Mouse (Mus musculus) kidney, embryonic 14.5 days (tissue): ENCODE data around the gene H2afz. TPM values are rescaled to one million over a fixed set of nuclear protein-coding genes. Genes with fewer than 3 reads are reported as not detected.

Experiments used
- ATAC-seq: fragments of 200-750 bp; cut with Nextera tagmentation; 2 replicates; pipeline ENCODE4 v1.8.0; 2017; ENCODE audit warnings: moderate number of reproducible peaks, mild to moderate bottlenecking, moderate TSS enrichment, moderate library complexity; ENCODE audit not compliant: low FRiP score, low TSS enrichment
- H3K27ac ChIP-seq: fragments of 300-500 bp; sonication (generic); 2 replicates; pipeline ENCODE4 v1.5.1; 2014; ENCODE audit warnings: low read depth, mild to moderate bottlenecking, low read length, moderate library complexity, mixed read lengths
- H3K27me3 ChIP-seq: fragments of 300-500 bp; sonication (generic); 2 replicates; pipeline ENCODE4 v1.6.1; 2014; ENCODE audit warnings: mild to moderate bottlenecking, low read length; ENCODE audit not compliant: control insufficient read depth, insufficient read depth
- H3K36me3 ChIP-seq: fragments of 300-500 bp; sonication (generic); 2 replicates; pipeline ENCODE4 v1.6.1; 2014; ENCODE audit warnings: low read length, mixed read lengths; ENCODE audit not compliant: control insufficient read depth, insufficient read depth
- H3K4me1 ChIP-seq: fragments of 300-500 bp; sonication (generic); 2 replicates; pipeline ENCODE4 v1.6.1; 2014; ENCODE audit warnings: low read length, mixed read lengths; ENCODE audit not compliant: control insufficient read depth, insufficient read depth
- H3K4me2 ChIP-seq: fragments of 300-500 bp; sonication (generic); replicated peaks from 2 replicates; pipeline ENCODE4 v1.6.1; 2014; ENCODE audit warnings: low read depth, mild to moderate bottlenecking, low read length
- H3K4me3 ChIP-seq: fragments of 300-500 bp; sonication (generic); 2 replicates; pipeline ENCODE4 v1.5.1; 2014; ENCODE audit warnings: mild to moderate bottlenecking, low read length
- H3K9ac ChIP-seq: fragments of 300-500 bp; sonication (generic); 2 replicates; pipeline ENCODE4 v1.6.1; 2014; ENCODE audit warnings: low read depth, mild to moderate bottlenecking, low read length, moderate library complexity
- H3K9me3 ChIP-seq: fragments of 300-500 bp; sonication (generic); 2 replicates; pipeline ENCODE4 v1.6.1; 2016; ENCODE audit warnings: low read length; ENCODE audit not compliant: control insufficient read depth
- WGBS: fragments of 180-500 bp; shearing (Covaris S2); extraction: QIAGEN DNeasy Blood & Tissue Kit; methylation state at CpG from one replicate; pipeline ENCODE4 v1.1.7; 2014; 5-methylcytosine and 5-hydroxymethylcytosine counted together
- polyA plus RNA-seq: library from polyadenylated mRNA; unstranded; fragments of >200 nt; fragmentation: Nextera tagmentation; extraction: Ambion mirVana; gene quantifications from 2 replicates; pipeline ENCODE4 v1.2.1, GENCODE M21; 2014

The H2afz gene
- polyA plus RNA-seq, 1 experiment from 2014 or later, result 2,687 TPM

DNA sequence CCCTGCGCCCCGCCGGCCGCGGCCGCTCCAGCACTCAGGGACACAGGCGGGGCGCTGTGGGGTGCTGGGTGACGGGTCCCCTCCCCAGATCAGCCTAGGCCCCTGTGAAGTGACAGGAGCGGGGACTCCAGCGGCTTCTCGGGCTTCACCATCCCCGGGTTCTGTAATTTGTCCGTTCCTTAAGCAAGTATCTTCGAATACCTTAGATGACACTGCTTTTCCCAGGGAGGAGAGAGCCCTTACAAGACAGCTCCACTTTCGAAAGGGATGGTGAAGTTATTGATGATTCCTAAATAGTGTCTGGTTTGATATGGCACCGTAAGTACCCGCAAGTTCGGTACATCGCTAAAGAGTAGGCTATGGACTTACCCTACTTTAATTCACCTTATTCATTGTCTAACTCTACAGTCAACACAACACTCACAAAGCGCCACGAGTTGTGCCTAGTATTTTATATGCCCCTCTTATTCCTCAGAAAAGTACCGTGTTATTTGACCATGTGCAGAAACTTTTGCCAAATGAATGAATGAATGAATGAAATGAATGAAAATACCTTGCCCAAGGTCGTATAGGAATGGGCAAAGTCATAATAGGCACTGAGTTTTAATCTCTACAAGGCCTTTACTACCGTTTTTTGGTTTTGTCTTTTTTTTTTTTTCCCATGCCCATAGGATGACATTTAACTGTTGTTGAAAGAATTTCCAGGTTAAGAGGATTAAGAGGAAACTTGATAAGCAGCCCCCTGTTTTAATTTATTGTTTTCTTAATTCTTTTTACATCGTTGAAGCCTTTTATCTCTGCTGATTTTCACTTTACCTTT, 4.0 kb downstream of the H2afz start:
- Histone ChIP-seq H3K36me3 (peaks cover 10% of the 10 kb centered on the region; the same call in 1 of the 2 replicates), H3K4me1 (0 out of 2 replicates have a peak, but pooled peaks cover 2% of the 10 kb centered on the region), H3K9ac (peak overlapping the region; percentile 96), H3K27ac (peak overlapping the region; percentile 96), H3K27me3 (no peaks in the 10 kb centered on the region), H3K4me2 (peak overlapping the region; percentile 84), H3K4me3 (peak overlapping the region; percentile 74), H3K9me3 (no peaks in the 10 kb centered on the region)
- ATAC-seq, result peak; percentile 1; the same call in 1 of the 2 replicates
- 6% methylated on average over 25 of the region's 26 CpGs for WGBS

DNA sequence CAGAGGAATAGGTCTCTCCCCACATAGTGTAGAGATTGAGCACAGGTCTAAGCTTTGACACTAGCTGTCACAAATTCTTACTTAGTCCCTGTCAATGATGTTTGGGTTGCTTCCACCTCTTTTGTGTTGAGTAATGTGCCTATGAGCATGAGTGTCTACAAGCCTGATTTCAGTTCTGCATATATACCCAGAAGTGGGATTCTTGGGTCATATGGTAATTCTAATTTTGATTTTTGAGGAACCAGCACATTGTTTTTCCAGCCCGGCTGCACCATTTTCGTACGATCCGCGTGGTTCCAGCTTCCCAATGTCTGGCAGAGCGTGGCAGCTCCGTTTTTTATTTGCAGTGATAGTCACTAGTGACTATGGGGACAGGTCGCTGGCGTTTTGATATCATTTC, 5.1 kb downstream of the H2afz start:
- WGBS, result 89% methylated on average over 9 of the region's 9 CpGs
- H3K4me3 ChIP-seq, result no peak overlapping the region
- H3K27ac ChIP-seq, result no peak overlapping the region
- no peak overlapping the region for H3K4me2 ChIP-seq
- H3K9ac ChIP-seq, result no peak overlapping the region
- H3K27me3 ChIP-seq, result no peaks in the 10 kb centered on the region
- ATAC-seq, result no peak
- peaks cover 10% of the 10 kb centered on the region; the same call in 1 of the 2 replicates for H3K36me3 ChIP-seq
- no peaks in the 10 kb centered on the region for H3K9me3 ChIP-seq
- H3K4me1 ChIP-seq, result no peaks in the 10 kb centered on the region

DNA sequence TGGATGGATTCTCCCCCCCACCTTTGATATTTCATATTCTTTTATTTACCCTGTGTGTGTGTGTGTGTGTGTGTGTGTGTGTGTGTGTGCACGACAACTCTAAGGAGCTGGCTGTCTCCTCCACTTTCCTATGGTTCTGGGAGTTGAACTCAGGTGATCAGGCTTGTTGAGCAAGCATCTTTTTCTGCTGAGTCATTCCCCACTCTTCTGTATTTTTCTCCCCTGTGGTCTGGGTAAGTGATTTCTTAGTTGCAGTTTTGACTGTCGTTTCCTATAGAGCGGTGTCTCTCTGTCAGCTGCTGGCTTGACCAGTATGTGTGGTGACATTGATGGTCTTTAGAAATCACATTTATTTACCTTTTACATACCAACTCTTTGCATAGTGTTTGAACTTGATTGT, 15.0 kb downstream of the H2afz start:
- no peak for ATAC-seq
- no peak overlapping the region for H3K4me3 ChIP-seq
- no peak overlapping the region for H3K9ac ChIP-seq
- H3K4me1 ChIP-seq, result no peaks in the 10 kb centered on the region
- 93% methylated on average over 3 of the region's 3 CpGs for WGBS
- H3K4me2 ChIP-seq, result no peak overlapping the region
- no peak overlapping the region for H3K27ac ChIP-seq
- H3K27me3 ChIP-seq, result no peaks in the 10 kb centered on the region
- no peaks in the 10 kb centered on the region for H3K36me3 ChIP-seq
- no peaks in the 10 kb centered on the region for H3K9me3 ChIP-seq

DNA sequence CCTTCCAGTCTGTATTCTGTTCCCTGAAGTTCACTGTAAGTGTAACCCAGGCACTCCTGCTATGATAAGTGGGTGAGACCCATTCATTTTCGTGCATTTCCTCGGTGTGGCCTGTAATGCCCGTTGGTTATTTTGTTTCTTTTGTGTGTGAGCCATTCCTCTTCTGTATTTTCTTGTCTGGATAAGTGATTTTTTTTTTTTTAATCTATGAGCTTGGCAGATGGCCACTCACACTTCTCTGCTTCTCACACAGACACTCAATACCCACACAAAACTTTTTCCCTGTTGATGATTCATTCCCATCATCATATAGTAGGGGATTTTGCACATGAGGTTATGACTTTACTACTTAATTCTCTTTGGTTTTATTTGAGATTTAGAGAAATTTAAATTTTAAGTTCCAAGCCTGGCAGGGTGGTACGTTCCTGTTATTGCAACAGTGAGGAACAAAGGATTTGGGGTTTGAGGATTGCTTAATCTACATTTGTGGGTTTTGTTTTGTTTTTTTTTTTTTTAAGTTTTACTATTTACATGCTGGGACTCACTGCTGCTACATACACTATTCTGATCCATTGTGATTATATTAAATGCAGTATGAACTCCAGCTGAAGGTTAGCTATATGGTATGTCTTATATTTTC, 15.9 kb downstream of the H2afz start:
- no peak for ATAC-seq
- no peak overlapping the region for H3K4me2 ChIP-seq
- 83% methylated on average over 4 of the region's 4 CpGs for WGBS
- H3K4me1 ChIP-seq, result no peaks in the 10 kb centered on the region
- no peaks in the 10 kb centered on the region for H3K36me3 ChIP-seq
- no peaks in the 10 kb centered on the region for H3K27me3 ChIP-seq
- no peaks in the 10 kb centered on the region for H3K9me3 ChIP-seq
- H3K9ac ChIP-seq, result no peak overlapping the region
- H3K4me3 ChIP-seq, result no peak overlapping the region
- H3K27ac ChIP-seq, result no peak overlapping the region

DNA sequence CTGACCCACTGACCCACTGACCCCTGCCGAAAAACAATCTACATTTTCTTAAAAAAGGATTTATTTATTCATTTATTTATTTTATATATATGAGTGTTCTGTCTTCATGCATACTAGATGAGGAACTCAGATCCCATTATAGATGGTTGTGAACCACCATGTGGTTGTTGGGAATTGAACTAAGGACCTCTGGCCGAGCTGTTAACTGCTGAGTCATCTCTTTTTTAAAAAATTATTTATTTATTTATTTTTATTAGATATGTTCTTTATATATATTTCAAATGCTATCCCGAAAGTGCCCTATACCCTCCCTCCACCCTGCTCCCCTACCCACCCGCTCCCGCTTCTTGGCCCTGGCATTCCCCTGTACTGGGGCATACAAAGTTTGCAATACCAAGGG, 16.8 kb downstream of the H2afz start:
- WGBS, result 92% methylated on average over 5 of the region's 5 CpGs
- ATAC-seq, result no peak
- H3K9me3 ChIP-seq, result no peaks in the 10 kb centered on the region
- no peak overlapping the region for H3K9ac ChIP-seq
- H3K36me3 ChIP-seq, result peaks cover under 1% of the 10 kb centered on the region; the same call in 1 of the 2 replicates
- H3K27me3 ChIP-seq, result no peaks in the 10 kb centered on the region
- H3K27ac ChIP-seq, result no peak overlapping the region
- no peak overlapping the region for H3K4me2 ChIP-seq
- no peak overlapping the region for H3K4me3 ChIP-seq
- no peaks in the 10 kb centered on the region for H3K4me1 ChIP-seq

DNA sequence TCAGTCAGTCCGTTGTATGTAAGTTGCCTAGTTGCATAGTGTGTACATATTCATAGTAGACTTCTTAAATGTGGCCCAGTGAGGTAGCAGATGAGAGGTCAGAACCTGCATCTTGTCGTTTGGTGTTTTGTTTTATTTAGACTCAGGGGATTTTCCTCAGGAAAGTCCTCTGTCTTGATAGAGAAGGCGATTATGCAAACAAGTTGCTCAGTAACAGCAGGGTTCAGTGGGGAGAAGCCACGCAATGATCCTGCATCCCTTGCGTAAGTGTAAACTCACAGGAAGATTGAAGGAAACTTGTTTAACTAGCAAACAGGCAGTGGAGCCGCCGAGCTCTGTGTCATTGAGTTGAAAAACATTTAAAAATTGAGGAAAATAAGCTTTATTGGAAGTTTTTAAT, 23.7 kb downstream of the H2afz start:
- Histone ChIP-seq H3K9me3 (no peaks in the 10 kb centered on the region), H3K4me2 (no peak overlapping the region), H3K4me3 (no peak overlapping the region), H3K9ac (no peak overlapping the region), H3K36me3 (peaks cover 15% of the 10 kb centered on the region; the same call in 1 of the 2 replicates), H3K27me3 (no peaks in the 10 kb centered on the region), H3K27ac (no peak overlapping the region), H3K4me1 (no peaks in the 10 kb centered on the region)
- 87% methylated on average over 7 of the region's 7 CpGs for WGBS
- ATAC-seq, result no peak

DNA sequence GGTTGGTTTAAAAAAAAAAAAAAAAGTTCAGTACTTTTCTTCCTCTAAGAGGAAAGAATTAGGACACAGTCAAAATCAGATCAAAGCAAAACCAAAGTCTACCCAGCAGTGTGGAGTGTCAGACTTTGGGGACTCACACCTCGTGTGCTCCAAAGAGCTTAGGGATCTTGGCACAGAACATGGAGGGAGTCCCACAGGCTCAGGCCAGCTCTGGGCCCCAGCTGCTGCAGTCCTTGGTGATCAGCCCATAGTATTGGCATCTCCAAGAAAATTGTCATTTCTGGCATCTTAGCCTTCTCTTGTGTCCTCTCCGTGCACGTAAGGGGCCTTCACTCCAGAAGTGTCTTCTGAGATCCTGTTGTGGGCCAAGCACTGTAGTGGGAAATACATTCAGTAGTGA, 26.8 kb downstream of the H2afz start:
- Histone ChIP-seq H3K4me1 (no peaks in the 10 kb centered on the region), H3K4me2 (no peak overlapping the region), H3K9ac (no peak overlapping the region), H3K27ac (no peak overlapping the region), H3K4me3 (no peak overlapping the region), H3K27me3 (no peaks in the 10 kb centered on the region), H3K36me3 (peaks cover 21% of the 10 kb centered on the region; the same call in 1 of the 2 replicates), H3K9me3 (no peaks in the 10 kb centered on the region)
- no peak for ATAC-seq
- WGBS, result 83% methylated on average over 3 of the region's 3 CpGs

DNA sequence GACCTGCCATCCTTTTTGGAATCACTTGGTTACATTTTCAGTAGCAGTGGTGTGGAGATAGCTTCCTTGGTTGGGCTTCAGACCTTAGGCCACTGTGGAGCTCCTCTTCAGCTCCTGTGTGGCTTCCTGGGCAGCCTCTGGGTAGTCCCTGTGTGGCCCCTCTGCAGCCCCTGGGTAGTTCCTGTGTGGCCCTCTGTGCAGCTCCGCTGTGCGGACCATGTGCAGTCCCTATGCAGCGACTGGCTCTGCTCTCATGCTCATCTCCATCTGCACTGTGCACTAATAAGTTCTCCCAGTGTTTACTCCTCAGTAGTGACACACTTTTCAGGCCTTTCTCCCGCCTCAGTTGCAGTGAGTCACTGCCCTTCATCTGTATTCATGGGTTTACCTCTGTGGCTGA, 27.8 kb downstream of the H2afz start:
- Histone ChIP-seq H3K27me3 (no peaks in the 10 kb centered on the region), H3K27ac (no peak overlapping the region), H3K9ac (no peak overlapping the region), H3K4me1 (no peaks in the 10 kb centered on the region), H3K36me3 (peaks cover 17% of the 10 kb centered on the region; the same call in 1 of the 2 replicates), H3K4me2 (no peak overlapping the region), H3K9me3 (no peaks in the 10 kb centered on the region), H3K4me3 (no peak overlapping the region)
- no peak for ATAC-seq
- WGBS, result 96% methylated on average over 4 of the region's 4 CpGs

DNA sequence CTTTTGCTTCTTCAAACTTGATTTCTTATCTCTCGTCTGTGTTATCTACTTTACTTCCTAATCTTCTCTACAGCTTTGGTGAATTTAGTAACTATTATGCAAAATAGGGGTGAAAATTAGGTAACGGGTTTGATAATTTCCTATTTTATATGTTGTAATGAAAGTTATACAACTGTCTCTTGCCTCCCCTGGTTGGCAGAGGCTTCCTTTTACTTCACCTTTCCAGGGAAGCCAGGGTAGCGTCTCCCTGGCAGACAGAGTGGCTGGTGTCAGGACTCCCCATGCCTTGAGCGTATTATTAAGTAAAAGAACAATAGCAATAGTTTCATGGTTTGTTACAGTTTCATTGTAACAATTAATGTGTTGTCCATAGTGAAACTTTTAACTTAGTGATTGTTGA, 29.5 kb downstream of the H2afz start:
- no peak overlapping the region for H3K4me2 ChIP-seq
- ATAC-seq, result no peak
- H3K27ac ChIP-seq, result no peak overlapping the region
- no peaks in the 10 kb centered on the region for H3K4me1 ChIP-seq
- 95% methylated on average over 4 of the region's 4 CpGs for WGBS
- H3K4me3 ChIP-seq, result no peak overlapping the region
- H3K9me3 ChIP-seq, result no peaks in the 10 kb centered on the region
- H3K27me3 ChIP-seq, result no peaks in the 10 kb centered on the region
- H3K9ac ChIP-seq, result no peak overlapping the region
- peaks cover 22% of the 10 kb centered on the region; the same call in 1 of the 2 replicates for H3K36me3 ChIP-seq
